1 mouse cellular context compared by ENCODE assay signal in the genomic region with DNA sequence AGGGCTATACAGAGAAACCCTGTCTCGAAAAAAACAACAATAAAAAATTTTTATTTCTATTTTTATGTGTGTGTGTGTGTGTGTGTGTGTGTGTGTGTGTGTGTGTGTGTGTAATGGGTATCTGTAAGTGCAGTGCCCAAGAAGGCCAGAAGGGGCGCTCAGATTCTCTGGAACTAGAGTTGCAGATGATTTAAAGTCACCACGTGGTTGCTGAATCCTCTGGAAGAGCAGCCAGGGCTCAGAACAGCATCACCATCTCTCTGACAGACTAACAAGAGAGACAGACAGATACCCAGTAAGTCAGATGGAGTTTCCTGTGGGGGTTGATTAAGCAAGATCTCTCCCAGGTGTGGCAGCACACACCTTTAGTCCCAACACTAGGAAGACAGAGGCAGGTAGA.
TF ChIP-seq lines count a peak whose summit lies in the region.

No protein-coding gene starts in this region.

TF ChIP-seq in CH12.LX, 34 proteins besides CTCF, POLR2A, EP300 and RAD21:
- TF ChIP-seq HCFC1 (IDR thresholded peaks at IDR 0.05; ENCODE audit: low read depth, low read length) = no peak
- no peak for TF ChIP-seq KAT2A (IDR thresholded peaks at IDR 0.05; ENCODE audit: insufficient replicate concordance, low read length)
